Mouse (Mus musculus) large intestine, adult 2 months (tissue): ENCODE data around the gene 1700003H04Rik. TPM values are rescaled to one million over a fixed set of nuclear protein-coding genes. Genes with fewer than 3 reads are reported as not detected.

ENCODE experiments used
- DNase-seq: peaks from one replicate; pipeline ENCODE4 v3.0.0-alpha.2; 2012; ENCODE audit warnings: low read depth, low spot score
- WGBS: fragments of 180-500 bp; shearing (Covaris S2); methylation state at CpG from one replicate; pipeline ENCODE4 v1.1.7; 2018; 5-methylcytosine and 5-hydroxymethylcytosine counted together
- polyA plus RNA-seq: library from polyadenylated mRNA; depleted of rRNA; stranded (reverse); fragments of >200 nt; gene quantifications from 2 replicates; pipeline ENCODE4 v1.2.3, GENCODE M21; 2012; rRNA removed

Gene 1700003H04Rik
- not detected in 2 replicates for polyA plus RNA-seq

GRCm38 (mm10) chr3:124581001-124581400 lies at the start of gene 1700003H04Rik:
TSS of gene 1700003H04Rik (minus strand) at chr3:124581101.
- DNase-seq, result no peak

- no peak for DNase-seq
- WGBS, result 61% methylated on average over 3 of the region's 3 CpGs
Observed at GRCm38 (mm10) chr3:124623031-124623430, 42.1 kb upstream of the 1700003H04Rik start.

- DNase-seq, result no peak
- WGBS, result 45% methylated on average over 1 of the region's 1 CpGs
Observed at GRCm38 (mm10) chr3:124613287-124613686, 32.4 kb upstream of the 1700003H04Rik start.

DNA sequence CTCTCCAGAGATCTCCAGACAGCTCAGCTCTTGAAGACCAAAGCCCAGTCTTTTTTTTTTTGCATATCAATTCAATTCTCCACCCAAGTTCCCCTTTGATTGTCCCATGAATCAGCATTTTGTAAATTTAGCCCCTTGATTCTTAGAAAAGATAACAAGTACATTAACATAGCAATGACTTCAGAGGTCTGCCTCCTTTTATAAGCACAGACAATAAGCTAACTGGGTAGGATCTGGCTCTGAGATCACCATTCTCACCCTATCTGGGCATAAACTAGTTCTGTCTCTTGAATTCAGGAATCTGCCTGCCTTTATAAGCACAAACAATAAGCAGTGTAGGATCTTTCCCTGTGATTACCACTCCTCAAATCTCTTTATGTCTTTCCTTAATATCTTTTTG lies 29.1 kb upstream of the 1700003H04Rik start:
- no peak for DNase-seq

GRCm38 (mm10) chr3:124606021-124606517 lies 25.2 kb upstream of the 1700003H04Rik start:
- no peak for DNase-seq

DNA sequence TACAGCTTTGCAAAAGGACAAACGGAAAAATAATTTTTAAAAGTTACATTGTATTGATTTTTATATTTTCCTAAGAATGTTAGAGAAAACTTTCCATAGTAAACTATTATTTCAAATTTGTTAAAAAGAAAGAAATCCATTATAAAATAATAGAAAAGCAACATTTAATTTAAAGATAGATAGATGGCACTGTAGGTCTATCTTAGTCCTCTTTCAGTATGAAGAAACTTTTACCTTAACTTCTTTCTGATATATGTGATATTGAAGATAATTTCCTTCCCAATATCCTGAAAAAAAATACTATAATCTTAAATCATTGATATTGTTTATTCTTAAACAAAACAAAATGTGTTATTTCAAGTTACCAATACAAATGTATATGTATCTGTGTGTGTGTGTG lies 24.6 kb upstream of the 1700003H04Rik start:
- WGBS, result 54% methylated on average over 1 of the region's 1 CpGs
- no peak for DNase-seq

DNA sequence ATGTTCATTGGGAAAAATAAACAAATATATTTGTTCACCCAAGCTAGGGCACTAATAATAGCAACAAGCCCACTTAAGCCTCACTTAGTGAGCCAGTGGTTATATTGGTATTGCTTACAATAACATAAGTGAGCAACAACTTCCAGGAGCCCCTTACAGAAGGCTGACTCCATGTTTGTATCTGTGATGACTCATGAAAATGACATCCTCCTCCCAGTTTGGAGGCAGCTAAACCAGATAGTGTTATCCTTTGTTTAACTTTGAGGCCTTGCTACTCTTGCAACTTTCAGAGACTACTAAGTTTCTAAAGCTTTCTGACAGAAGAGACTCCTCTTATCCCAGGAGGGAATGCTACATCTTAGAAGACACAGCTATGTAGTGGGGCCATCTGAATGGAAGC lies 16.9 kb upstream of the 1700003H04Rik start:
- DNase-seq, result no peak

DNA sequence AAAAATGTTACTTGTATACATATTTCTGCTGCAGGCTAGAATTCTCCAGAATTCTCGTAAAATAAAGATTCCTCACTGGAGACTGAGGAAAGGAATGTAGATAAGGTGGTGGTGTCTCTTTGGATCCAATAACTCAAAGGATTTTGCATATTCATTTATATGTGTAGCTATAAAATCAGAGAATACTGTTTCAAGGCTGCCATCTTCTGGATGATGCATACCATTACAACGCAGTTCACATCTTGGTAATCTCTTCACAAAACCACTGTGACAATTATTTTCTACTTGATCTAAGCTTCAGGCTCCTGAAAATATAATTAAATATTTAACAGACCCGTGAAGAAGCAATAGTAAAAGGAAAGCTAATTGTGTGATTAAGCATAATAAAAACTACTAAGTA lies 6.6 kb upstream of the 1700003H04Rik start:
- no peak for DNase-seq
- 11% methylated on average over 3 of the region's 3 CpGs for WGBS

GRCm38 (mm10) chr3:124585761-124586160 lies 4.9 kb upstream of the 1700003H04Rik start:
- DNase-seq, result no peak
- 80% methylated on average over 2 of the region's 2 CpGs for WGBS

GRCm38 (mm10) chr3:124557317-124557716 lies 23.6 kb downstream of the 1700003H04Rik start:
- 87% methylated on average over 2 of the region's 2 CpGs for WGBS
- DNase-seq, result no peak

- DNase-seq, result no peak
Observed at GRCm38 (mm10) chr3:124555963-124556362, 24.9 kb downstream of the 1700003H04Rik start.

DNA sequence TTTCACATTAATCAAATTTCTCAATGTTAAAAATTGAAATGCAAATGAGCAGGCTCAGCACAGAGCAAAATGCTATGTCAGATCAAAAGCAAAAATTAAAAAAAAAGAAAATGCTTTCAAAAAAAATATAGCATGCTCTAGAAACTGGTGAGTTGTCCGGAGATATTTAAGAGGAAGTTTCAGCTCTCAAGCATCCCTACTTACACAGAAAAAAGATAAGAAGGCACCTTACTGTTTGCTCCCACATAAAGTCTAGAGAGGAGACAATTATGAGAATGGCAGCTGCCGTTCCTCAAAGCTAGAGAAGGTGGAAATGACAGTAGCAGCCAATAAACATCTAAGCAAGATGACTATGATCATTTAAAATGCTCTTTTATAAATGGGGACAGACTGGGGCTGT lies 25.8 kb downstream of the 1700003H04Rik start:
- no peak for DNase-seq
- WGBS, result 59% methylated on average over 2 of the region's 2 CpGs

- no peak for DNase-seq
- WGBS, result 64% methylated on average over 10 of the region's 10 CpGs
Observed at GRCm38 (mm10) chr3:124548898-124549297, 32.0 kb downstream of the 1700003H04Rik start.

DNA sequence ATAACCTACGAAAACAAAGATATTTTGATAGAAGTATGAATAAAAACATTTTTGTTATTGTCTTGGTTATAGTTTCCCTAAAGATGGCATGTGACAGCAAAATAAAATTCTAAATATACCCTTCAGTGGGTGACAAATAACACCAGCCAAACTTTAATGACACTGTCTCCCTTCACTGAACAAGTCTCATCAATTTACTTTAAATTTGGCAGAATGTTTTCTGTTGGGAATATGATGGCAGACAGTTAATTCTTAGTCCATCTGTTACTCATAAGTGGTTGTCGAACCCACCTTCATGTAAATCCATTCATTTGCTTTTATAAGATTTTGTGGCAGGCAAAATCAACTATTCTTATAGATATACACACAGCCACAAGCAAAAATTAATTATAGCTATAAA lies 42.6 kb downstream of the 1700003H04Rik start:
- WGBS, result 82% methylated on average over 2 of the region's 2 CpGs

DNA sequence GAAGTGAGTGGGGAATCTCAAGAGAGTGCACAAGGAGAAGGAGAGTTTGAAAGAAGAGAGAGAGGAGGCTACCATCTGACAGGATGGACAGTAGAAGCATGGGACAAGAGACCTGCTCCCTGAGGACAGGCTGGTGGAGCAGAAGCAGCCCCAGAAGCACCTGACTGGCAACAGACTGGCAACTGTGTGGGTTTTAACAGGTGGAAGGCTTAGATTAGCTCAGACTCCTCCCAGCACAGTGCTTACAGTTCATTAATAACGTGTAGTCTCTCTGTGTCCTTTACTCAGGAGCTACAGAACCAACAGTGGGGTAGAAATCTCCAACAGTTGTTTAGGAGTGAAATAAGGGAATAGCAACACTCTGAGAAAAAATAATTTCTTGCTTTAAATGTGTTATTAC lies 44.3 kb downstream of the 1700003H04Rik start:
- no peak for DNase-seq
- WGBS, result 37% methylated on average over 1 of the region's 1 CpGs

More for the DNA sequence above, 42.6 kb downstream of the 1700003H04Rik start:
- DNase-seq, result no peak

DNA sequence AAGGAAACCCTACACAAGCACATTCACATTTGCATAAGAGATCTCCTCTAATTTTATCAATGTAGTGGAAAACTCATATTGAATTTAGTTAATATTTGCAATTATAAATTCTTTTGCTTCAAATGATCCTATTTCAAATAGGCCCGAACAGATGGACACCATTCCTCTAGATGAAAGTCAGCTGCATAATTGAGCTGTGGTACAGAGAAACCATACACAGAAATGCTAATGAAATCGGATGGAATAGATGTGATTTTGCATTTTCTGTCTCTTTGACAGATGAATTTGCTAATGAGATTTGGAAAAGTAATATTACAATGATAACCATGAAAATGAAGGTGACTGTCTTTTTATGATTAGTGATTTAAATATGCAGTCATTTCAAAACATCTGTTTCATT lies 62.1 kb downstream of the 1700003H04Rik start:
- no peak for DNase-seq
- WGBS, result 61% methylated on average over 2 of the region's 2 CpGs

Other genes with a start within 250 kb of the 1700003H04Rik start
- gene 1700006A11Rik, start 155.1 kb downstream of the 1700003H04Rik start, polyA plus RNA-seq, result not detected in 2 replicates